Mouse (Mus musculus) limb, embryonic 11.5 days (tissue): Measurements from ENCODE around the gene Pik3r5. TPM values are rescaled to one million over a fixed set of nuclear protein-coding genes. Genes with fewer than 3 reads are reported as not detected.

Source experiments
- ATAC-seq: fragments of 200-750 bp; cut with Nextera tagmentation; 2 replicates; pipeline ENCODE4 v1.8.0; 2017; ENCODE audit warnings: low read depth; ENCODE audit not compliant: insufficient number of reproducible peaks, low FRiP score, low TSS enrichment
- DNase-seq: peaks from one replicate; pipeline ENCODE4 v3.0.0-alpha.2; 2015; ENCODE audit warnings: low spot score
- H3K27ac ChIP-seq: fragments of 300-500 bp; sonication (generic); replicated peaks from 2 replicates; pipeline ENCODE4 v1.5.1; 2014; ENCODE audit warnings: low read depth, mild to moderate bottlenecking, low read length
- H3K27me3 ChIP-seq: fragments of 300-500 bp; sonication (generic); 2 replicates; pipeline ENCODE4 v1.6.1; 2014; ENCODE audit warnings: mild to moderate bottlenecking, low read length, mixed read lengths; ENCODE audit not compliant: control insufficient read depth, insufficient read depth
- H3K36me3 ChIP-seq: fragments of 300-500 bp; sonication (generic); 2 replicates; pipeline ENCODE4 v1.6.1; 2014; ENCODE audit warnings: mild to moderate bottlenecking, low read length, moderate library complexity, mixed read lengths; ENCODE audit not compliant: control insufficient read depth, insufficient read depth
- H3K4me1 ChIP-seq: fragments of 300-500 bp; sonication (generic); 2 replicates; pipeline ENCODE4 v1.6.1; 2014; ENCODE audit warnings: low read length, mixed read lengths; ENCODE audit not compliant: control insufficient read depth, insufficient read depth
- H3K4me2 ChIP-seq: fragments of 300-500 bp; sonication (generic); 2 replicates; pipeline ENCODE4 v1.6.1; 2014; ENCODE audit warnings: low read depth, mild to moderate bottlenecking, moderate library complexity; ENCODE audit not compliant: severe bottlenecking
- H3K4me3 ChIP-seq: fragments of 300-500 bp; sonication (generic); 2 replicates; pipeline ENCODE4 v1.5.1; 2014; ENCODE audit warnings: low read depth, low read length
- H3K9ac ChIP-seq: fragments of 300-500 bp; sonication (generic); 2 replicates; pipeline ENCODE4 v1.6.1; 2014; ENCODE audit warnings: mild to moderate bottlenecking, low read length
- H3K9me3 ChIP-seq: fragments of 300-500 bp; sonication (generic); 2 replicates; pipeline ENCODE4 v1.6.1; 2016; ENCODE audit warnings: low read length; ENCODE audit not compliant: control insufficient read depth
- WGBS: fragments of 180-500 bp; shearing (Covaris S2); extraction: QIAGEN DNeasy Blood & Tissue Kit; methylation state at CpG from one replicate; pipeline ENCODE4 v1.1.7; 2014; 5-methylcytosine and 5-hydroxymethylcytosine counted together
- polyA plus RNA-seq: library from polyadenylated mRNA; unstranded; fragments of >200 nt; fragmentation: Nextera tagmentation; extraction: Ambion mirVana; gene quantifications from 2 replicates; pipeline ENCODE4 v1.2.1, GENCODE M21; 2014

The Pik3r5 gene
- polyA plus RNA-seq, 1 experiment from 2014 or later, result 1.2 TPM

DNA sequence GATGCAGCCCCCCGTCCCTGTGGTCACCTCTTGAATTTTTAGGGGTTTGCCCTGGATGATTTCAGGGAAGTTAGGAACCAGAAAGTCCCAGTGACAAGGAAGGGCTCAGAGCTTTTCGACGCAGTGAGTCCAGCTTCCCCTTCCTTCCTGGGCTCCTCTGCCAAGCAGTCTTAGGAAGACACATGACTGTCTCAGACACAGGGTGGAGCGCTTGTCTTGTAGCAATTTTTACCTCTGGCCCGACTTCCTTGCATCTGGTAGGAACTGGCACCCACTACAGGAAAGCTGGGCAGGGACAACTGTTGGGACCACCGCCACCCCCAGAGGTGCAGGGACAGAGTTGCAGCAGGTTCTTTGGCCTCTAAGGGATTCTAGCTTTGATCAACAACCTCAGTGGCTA is 42.7 kb downstream of the Pik3r5 start:
- ATAC-seq (no peak), DNase-seq (no peak)
- Histone ChIP-seq H3K4me3 (no peak overlapping the region), H3K27ac (no peak overlapping the region), H3K9me3 (no peaks in the 10 kb centered on the region), H3K4me2 (no peak overlapping the region), H3K9ac (no peak overlapping the region), H3K36me3 (no peaks in the 10 kb centered on the region), H3K4me1 (no peaks in the 10 kb centered on the region), H3K27me3 (no peaks in the 10 kb centered on the region)
- WGBS, result 81% methylated on average over 6 of the region's 6 CpGs

DNA sequence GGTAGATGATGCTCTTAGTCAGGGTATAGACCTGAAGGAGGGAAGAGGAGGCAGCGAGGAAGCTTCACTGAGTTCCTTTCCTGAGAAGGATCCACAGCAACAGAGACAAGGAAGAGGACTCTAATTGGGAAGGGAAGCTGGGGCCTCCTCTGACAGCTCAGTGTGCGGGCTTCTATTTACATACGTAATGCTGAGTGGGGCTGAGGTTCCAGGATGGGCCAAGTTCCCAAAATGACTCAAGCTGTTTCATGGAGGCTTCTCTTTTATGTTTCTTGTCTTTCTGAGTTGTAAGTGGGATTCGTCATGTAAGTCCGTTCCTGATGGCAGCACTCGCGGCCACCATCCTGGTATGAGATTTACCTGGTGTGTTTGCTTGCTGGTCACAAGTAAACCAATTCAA is 43.8 kb downstream of the Pik3r5 start:
- no peaks in the 10 kb centered on the region for H3K36me3 ChIP-seq
- ATAC-seq (no peak), DNase-seq (no peak)
- no peaks in the 10 kb centered on the region for H3K4me1 ChIP-seq
- no peak overlapping the region for H3K4me2 ChIP-seq
- H3K4me3 ChIP-seq, result no peak overlapping the region
- H3K27ac ChIP-seq, result no peak overlapping the region
- no peaks in the 10 kb centered on the region for H3K27me3 ChIP-seq
- H3K9ac ChIP-seq, result no peak overlapping the region
- WGBS, result 87% methylated on average over 7 of the region's 7 CpGs
- no peaks in the 10 kb centered on the region for H3K9me3 ChIP-seq

DNA sequence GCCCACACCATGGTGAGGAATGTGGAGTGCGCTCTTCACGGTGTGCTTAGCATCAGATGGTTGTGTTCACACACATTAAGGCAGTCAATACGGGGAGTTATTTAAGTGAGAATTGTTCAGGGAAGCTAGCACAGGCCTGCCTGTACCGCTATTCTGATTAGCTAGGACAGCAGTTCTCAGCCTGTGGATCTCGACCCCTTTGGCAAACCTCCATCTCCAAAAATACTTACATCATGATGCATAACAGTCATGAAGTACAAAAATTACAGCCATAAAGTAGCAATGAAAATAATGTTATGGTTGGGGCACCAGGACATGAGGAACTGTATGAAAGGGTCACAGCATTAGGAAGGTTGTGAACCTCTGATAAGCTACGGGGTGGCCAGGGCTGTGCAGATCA is 45.7 kb downstream of the Pik3r5 start:
- DNase-seq, result no peak
- no peak overlapping the region for H3K9ac ChIP-seq
- WGBS, result 94% methylated on average over 6 of the region's 6 CpGs
- no peaks in the 10 kb centered on the region for H3K9me3 ChIP-seq
- H3K4me3 ChIP-seq, result no peak overlapping the region
- no peaks in the 10 kb centered on the region for H3K4me1 ChIP-seq
- H3K27ac ChIP-seq, result no peak overlapping the region
- no peaks in the 10 kb centered on the region for H3K36me3 ChIP-seq
- H3K4me2 ChIP-seq, result no peak overlapping the region
- no peak for ATAC-seq
- H3K27me3 ChIP-seq, result no peaks in the 10 kb centered on the region

DNA sequence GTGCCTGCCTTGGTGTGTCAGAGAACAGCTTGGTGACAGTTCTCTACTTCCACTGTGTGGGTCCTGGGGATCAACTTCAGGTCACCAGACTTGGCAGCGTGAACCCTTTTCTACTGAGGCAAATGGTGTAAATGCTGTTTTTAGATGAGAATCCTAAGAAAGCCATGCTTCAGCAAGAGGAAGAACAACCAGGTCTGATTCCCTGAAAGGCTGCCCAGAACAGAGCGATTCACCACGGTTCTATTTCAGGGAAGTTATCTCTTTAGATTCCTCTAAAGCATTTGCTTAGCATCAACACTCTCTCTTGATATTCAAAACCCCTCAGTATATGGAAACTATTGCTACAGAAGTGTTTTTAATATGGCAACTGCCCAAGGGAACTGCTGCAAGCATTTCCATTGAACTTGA is 46.7 kb downstream of the Pik3r5 start:
- 80% methylated on average over 3 of the region's 3 CpGs for WGBS
- DNase-seq (no peak), ATAC-seq (no peak)
- H3K4me1 ChIP-seq, result no peaks in the 10 kb centered on the region
- H3K4me2 ChIP-seq, result no peak overlapping the region
- H3K27me3 ChIP-seq, result no peaks in the 10 kb centered on the region
- no peak overlapping the region for H3K27ac ChIP-seq
- H3K9ac ChIP-seq, result no peak overlapping the region
- no peaks in the 10 kb centered on the region for H3K36me3 ChIP-seq
- no peak overlapping the region for H3K4me3 ChIP-seq
- no peaks in the 10 kb centered on the region for H3K9me3 ChIP-seq

DNA sequence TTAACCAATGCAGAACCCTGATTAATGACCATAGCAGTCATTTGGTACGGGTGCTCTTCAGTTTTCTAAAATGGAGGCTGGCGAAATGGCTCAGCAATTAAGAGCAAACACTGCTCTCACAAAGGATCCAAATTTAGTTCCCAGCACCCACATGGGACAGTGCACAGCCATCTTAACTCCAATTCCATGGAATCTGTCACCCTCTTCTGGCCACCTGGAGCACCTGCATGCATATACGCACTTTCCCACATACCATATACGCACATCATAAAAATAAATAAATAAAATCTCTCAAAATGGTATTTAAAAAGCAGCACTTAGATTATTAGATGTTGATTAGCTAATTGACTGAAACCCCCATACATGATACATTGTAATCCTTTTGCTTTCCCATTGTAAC is 48.7 kb downstream of the Pik3r5 start:
- no peak overlapping the region for H3K27ac ChIP-seq
- H3K4me3 ChIP-seq, result no peak overlapping the region
- no peaks in the 10 kb centered on the region for H3K9me3 ChIP-seq
- no peaks in the 10 kb centered on the region for H3K36me3 ChIP-seq
- H3K4me1 ChIP-seq, result no peaks in the 10 kb centered on the region
- ATAC-seq, result no peak
- no peak overlapping the region for H3K4me2 ChIP-seq
- no peaks in the 10 kb centered on the region for H3K27me3 ChIP-seq
- WGBS, result 94% methylated on average over 4 of the region's 4 CpGs
- DNase-seq, result no peak
- H3K9ac ChIP-seq, result no peak overlapping the region

DNA sequence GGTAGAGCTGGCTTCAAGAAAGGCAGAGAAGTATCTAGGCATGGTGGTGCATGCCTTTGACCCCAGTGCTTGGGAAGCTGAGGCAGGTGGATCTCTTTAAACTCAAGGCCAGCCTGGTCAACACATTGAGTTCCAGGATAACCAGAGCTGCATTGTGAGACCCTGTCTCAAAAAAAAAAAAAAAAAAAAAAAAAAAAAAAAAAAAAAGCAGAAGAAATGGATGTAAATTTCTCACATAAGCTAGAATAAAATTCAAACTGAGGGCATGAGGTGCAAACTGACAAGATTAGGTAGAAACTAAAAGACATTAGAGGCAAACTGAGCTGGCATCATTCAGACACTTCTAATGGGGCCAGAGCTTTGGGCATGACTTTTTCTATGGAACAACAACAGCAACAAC is 50.1 kb downstream of the Pik3r5 start:
- no peaks in the 10 kb centered on the region for H3K4me1 ChIP-seq
- ATAC-seq (no peak), DNase-seq (no peak)
- no peaks in the 10 kb centered on the region for H3K9me3 ChIP-seq
- H3K27ac ChIP-seq, result no peak overlapping the region
- no peak overlapping the region for H3K9ac ChIP-seq
- no peaks in the 10 kb centered on the region for H3K36me3 ChIP-seq
- H3K4me2 ChIP-seq, result no peak overlapping the region
- H3K4me3 ChIP-seq, result no peak overlapping the region
- no peaks in the 10 kb centered on the region for H3K27me3 ChIP-seq

DNA sequence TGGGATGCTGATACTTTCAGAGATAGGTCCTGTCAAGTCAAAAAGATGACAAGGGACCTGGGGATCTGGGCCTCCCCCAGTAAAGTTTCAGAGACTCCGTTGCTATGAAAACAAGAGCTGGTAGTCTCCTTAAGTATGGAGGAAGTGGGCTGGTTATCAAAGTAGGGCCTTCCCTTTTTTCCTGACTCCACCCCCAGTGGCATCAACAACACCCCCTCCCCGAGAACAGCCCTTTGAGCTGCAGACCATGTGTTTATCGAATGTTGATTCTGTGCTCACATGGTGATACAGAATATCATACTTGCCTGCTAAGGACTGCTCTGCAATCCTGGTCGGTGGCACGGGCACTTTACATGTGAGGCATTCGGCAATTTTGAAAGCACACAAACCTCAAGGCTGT is 51.3 kb downstream of the Pik3r5 start:
- Histone ChIP-seq H3K4me1 (no peaks in the 10 kb centered on the region), H3K4me2 (no peak overlapping the region), H3K36me3 (no peaks in the 10 kb centered on the region), H3K27me3 (no peaks in the 10 kb centered on the region), H3K27ac (no peak overlapping the region), H3K9ac (no peak overlapping the region), H3K9me3 (no peaks in the 10 kb centered on the region), H3K4me3 (no peak overlapping the region)
- WGBS, result 85% methylated on average over 6 of the region's 6 CpGs
- ATAC-seq (no peak), DNase-seq (no peak)

DNA sequence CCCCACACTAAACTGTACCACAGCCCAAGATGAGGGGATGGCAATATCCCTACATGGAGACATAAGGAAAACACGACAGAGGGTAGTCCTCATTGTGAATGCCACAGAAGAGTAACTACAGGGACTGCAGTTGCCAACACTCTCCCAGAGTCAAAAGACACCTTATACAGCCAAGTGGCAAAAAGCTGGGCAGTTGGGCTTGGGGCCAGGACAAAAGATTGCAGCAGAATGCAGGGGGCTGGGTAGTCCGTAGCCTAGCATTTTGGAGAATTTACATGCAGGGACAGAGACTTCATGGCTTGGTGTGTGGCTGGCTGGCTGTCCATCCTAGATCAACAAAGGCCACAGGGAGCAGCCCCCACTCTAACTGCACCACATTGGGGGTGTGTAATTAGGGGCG is 52.5 kb downstream of the Pik3r5 start:
- WGBS, result 68% methylated on average over 3 of the region's 3 CpGs

DNA sequence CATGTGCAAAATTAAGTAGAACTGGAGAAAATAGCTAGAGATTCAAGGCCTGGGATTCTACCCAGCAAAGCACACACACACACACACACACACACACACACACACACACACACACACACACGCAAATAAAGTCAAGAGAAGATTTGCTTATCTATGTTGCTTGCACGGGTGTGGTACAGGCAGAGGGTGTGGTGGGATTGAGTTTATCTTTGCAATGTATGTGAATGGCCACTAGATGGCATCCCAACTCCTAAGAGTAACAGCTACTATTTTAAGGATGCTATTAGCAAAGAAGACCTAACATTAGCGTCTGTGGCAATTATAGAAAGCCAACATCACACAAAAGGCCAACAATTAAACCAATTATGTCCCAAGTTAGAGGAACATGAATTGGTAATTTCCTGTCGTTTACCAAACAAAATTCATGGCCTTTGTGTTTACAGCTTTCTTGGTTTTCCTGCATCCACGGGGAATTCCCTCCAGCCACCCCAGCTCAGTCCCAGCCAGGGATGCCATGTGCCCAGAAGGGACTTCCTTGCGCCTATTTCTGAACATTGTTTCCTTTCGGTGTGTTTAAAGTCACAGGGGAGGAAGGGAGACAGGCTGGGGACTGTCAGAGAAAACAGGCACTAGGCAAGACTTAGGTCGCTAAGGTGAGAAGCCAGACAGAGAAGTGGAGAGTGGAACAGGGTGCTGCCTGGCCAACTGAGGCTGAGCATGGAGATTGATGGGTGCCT is 53.5 kb downstream of the Pik3r5 start:
- H3K4me3 ChIP-seq, result no peak overlapping the region
- DNase-seq, result peak; percentile 41
- H3K27me3 ChIP-seq, result no peaks in the 10 kb centered on the region
- H3K36me3 ChIP-seq, result no peaks in the 10 kb centered on the region
- WGBS, result 33% methylated on average over 8 of the region's 8 CpGs
- H3K4me1 ChIP-seq, result no peaks in the 10 kb centered on the region
- ATAC-seq, result no peak
- H3K9ac ChIP-seq, result no peak overlapping the region
- no peak overlapping the region for H3K27ac ChIP-seq
- H3K9me3 ChIP-seq, result no peaks in the 10 kb centered on the region
- no peak overlapping the region for H3K4me2 ChIP-seq

More for the DNA sequence above, 52.5 kb downstream of the Pik3r5 start:
- H3K4me1 ChIP-seq, result no peaks in the 10 kb centered on the region
- no peak overlapping the region for H3K4me3 ChIP-seq
- no peaks in the 10 kb centered on the region for H3K9me3 ChIP-seq
- no peak overlapping the region for H3K9ac ChIP-seq
- H3K27me3 ChIP-seq, result no peaks in the 10 kb centered on the region
- DNase-seq (no peak), ATAC-seq (no peak)
- no peaks in the 10 kb centered on the region for H3K36me3 ChIP-seq
- no peak overlapping the region for H3K27ac ChIP-seq
- H3K4me2 ChIP-seq, result no peak overlapping the region
